Mouse (Mus musculus) ovary, adult 18-20 months (tissue): Measurements from ENCODE around the gene Pde4dip.

Experiments
- DNase-seq: peaks from one replicate; pipeline ENCODE4 v3.0.0; 2022; ENCODE audit warnings: low spot score, mixed read lengths

Pde4dip gene

DNA sequence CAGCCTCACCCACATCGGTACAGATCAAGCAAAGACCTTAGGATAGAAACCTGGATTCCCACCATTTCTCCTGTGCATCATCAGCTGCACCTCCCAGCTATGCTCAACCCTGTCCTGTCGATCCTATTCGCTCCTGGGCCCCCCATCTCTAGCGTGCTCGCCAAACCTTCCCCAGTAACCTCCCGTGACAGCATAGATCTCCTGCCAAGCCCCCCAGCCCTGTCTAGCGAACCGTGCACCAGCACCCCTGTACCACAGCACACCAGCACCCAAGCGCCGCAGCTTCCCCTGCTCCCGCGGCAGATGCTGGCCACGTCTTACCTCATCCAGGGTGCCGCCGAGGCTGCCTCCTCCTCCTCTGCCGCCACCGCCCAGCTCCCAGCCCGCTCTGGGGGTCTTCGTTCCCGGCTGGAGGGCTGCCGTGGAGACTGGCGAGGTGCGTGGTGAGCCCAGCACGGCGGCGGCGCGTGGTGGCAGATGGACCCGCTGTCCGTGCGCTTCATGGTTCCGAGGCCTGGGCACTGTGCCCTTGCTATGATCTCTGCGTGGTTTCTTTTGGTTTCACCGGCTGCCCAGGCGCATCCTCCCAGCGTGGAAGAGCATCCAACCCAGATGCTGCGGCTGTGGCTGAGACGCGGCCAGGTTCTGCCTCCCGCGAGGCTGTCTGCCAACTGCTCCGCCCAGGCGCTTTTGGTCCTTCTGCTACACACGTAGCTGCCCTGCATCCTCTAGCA, at the start of gene Pde4dip:
Pde4dip (minus strand) TSS at position 540 of the 734 bp plus-strand sequence.
- no peak for DNase-seq

DNA sequence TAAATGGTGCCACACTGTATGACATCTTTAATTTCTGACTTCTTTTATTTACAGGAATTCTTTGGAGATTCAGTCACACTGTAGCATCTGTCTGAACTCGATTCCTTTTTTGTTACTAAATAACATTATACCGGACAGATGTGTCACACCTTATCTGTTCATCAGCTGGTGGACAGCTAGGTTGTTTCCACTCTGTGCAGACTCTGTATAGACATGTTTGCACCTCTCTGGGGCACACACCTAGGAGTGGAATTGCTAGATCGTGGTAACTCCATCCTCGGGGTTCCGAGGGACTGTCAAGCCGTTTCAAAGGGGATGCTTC, 49.4 kb upstream of the Pde4dip start:
- DNase-seq = no peak

DNA sequence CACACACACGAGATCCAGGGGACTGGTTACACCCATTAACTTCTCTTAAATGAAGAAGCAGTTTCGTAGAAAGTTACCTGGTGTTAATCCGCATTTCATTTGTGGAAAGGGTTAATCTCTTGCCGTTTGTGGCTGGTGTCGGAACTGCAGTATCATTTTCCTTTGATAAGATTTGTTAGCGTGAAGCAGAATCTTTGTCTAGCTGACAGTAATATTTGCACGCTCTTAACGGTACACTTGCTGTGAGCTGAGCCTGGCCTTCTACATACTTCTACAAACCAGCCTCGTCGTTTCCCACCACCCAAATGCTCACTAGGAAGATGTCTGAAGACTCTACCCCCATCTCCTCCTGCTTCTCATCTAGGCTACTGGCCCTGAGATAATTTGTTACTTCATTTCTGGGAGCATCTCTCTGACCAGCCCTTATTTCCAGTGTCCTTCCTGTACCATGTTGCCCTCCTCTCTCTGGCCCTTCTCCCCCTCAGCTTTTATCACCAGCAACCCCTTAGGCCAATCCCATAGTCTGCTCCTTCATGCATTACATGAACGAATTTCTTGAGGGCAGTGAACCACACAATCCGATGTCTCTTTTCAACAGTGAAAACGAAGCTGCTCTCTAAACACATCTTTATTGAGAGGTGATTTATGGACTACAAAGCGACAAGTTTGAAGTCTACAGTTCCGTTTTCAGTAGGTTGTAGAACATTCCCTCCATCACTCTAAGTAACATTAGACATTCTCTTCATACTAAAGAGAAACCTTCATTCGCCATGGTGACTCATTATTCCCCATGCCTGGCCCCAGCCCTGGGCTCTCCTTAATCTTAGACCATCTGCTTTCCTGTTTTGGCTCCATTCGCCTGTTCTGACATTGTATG, 48.8 kb upstream of the Pde4dip start:
- DNase-seq = no peak

DNA sequence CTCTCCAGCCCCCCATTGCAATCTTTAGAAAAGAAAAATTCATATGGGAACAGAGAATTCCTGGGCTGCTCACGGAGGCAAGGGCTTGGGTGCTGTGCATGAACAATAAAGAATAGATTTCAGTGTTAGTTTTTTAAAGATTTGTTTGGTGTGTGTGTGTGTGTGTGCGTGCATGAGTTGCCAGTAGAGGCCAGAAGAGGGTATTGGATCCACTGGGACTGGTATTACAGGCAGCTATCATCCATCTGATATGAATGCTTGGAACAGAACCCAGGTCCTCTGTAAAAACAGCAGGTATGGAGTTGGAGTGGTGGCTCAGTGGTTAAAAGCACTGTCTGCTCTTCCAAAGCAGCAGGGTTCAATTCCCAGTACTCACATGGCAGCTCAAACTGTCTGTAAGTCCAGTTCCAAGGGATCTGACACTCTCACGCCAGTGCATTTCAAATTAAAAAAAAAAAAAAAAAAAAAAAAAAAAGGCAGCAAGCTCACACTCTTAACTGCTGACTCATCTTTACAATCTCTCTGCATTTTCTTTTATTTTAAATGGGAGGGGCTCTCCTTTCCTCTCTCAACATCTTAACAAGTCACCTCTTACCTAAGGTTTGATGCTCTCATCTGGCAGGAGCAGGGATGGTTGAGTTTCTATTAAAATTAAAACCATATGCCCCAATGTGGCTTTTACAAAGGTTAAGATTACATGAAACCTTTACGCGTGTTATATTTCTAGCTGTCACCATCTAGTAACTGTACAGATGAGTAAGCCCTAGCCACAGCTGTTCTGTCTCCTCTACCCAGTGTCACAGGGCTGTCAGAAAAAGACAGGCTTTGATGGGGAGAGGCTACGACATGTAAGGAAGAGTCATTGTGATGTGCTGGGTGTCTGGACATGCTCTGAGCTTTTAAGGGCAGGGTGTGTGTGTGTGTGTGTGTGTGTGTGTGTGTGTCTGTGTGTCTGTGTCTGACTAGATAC, 46.1 kb upstream of the Pde4dip start:
- no peak for DNase-seq

DNA sequence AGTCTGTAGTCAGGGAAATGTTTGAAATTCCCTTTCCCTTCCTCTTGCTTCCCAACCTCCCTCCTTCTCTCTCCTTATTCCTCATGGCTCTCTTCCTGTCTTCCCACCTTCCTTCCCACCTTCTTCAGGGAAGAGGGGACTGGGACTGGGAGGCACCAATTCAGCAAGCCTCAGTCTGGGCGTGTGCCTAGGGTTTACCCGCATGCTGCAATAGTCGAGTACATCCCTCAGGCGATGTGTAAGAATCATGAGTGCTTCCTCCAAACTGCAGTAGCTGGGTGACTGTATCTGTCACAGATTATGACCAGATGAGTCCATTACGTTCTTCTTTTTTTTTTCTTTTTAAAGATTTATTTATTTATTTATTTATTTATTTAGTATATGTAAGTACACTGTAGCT, 45.3 kb upstream of the Pde4dip start:
- no peak for DNase-seq

DNA sequence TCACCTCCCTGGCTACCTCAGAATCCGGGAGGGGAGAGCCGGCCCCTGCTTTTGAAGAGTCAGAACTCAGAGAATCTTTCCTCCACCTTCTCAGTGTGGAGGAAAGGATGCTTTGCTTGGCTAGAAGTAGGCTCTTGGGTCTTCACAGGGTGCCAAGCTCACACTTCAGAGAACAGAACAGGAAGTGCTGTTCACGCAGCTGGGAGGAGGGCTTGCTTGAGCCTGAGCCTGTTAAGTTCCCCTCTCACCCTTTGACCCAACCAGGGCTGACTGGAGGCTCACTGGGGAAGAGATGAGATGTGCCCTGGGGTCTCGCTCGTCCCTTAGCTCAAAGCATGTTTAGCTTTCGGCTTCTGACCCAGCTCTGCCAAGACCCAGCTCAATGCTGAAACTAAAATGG, 44.7 kb upstream of the Pde4dip start:
- no peak for DNase-seq

DNA sequence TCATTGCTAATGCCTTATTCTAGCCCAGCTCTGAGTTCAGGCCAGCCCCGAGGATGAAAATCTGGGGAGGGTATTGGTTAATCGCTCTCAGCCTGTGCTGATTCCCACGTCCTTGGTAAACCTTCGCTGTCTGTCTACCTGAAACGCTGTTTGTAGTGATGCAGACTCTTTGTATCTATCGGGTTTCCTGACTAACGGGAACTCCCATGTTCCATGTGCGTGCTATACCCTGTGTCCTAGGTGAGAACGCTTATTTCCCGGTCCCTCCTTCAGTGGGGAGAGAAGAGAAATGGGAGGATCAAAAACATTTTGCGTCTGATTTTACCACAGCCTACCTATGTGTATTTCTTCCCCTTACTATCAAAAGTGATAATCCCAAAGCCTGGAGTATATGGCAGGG, 44.3 kb upstream of the Pde4dip start:
- DNase-seq = no peak

DNA sequence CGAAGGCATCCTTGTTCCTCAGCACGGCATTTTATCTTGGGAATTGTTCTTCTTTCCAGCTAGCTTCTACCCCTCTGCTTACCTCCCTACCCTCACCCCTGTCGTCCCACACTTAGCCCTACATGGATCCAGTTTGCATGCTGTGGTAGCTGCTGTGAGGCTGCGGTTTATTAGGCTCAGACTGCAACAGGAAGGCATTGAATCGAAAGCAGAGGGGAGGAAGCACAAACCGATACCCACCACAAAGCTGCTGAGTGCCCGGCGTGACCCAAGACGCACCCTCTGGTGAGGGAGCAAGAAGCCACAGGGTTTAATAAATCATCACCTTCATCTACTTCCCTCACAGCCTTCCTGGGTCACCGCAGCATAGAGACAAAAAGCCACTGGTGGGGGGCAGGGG, 43.6 kb upstream of the Pde4dip start:
- DNase-seq = no peak

DNA sequence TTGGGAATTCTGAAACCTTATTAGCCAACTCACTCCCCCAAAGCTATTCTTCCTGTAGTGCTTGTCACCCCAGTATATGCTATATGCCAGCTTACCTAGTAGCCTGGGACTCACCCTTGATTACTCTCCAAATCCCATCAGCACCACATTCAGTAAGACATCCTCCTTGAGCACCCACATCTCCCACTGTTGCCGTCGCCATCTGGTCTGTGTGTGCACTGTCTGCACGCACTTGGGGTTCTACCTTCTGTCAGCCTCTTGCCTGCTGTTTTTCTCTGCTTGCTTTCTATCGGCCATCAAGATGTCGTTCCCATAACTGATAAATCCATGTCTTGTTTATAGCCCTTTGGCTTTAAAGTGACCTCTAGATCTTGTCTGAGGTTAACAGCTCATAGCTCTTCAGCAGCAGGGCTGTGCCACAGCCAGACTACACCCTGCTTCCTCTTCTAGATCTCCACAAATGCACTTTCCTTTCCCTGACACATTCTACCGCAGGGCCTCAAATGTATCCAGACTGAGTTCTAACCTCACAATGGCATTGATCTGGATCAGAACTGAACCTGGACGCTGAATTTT, 42.9 kb upstream of the Pde4dip start:
- DNase-seq = no peak

DNA sequence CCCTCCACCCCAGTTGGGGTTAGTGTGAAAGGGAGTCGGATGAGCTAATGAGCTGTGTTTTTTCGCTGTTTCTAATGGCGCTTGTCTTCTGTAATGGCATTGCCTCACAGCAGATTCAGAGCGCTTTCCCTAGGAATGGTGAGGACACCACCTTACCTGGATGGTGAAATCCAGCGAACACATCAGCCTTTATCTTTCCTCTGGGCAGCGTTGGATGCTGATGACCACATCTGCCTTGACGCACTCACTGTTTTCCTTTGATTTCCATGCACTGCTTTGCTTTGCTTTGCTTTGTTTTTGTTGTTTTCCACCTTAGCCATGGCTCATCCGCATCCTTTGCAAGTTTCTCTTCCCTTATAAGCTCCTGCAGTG, 42.3 kb upstream of the Pde4dip start:
- no peak for DNase-seq

DNA sequence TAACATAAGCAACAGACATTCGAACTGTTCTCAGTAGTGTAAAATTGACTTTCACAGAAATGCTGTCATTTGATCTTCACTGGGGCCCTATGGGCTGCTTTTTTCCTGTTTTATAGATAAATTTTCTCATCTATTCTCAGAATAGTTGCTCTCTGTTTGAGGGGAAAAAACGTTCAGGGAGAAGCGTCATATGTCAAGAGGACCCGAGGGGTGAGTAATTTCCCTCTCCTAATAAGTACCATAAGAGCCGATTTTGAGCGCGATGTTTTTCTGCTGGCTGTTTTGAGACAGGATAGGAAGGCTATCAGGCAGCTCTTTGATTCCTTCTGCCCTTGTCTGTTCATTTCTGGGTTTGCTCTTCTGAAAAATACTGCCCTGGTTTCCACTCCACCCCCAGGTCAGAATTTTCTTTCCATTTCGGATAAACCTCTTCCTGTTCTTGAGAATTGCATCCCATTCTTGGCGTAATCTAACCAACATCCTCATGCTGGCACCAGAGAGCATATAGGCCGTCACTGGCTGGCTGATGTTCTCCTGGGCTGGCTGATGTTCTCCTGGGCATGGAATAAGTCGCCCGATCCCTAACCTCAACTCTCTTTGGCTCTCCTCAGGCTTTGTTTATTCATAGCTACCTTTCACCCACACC, 41.8 kb upstream of the Pde4dip start:
- no peak for DNase-seq

DNA sequence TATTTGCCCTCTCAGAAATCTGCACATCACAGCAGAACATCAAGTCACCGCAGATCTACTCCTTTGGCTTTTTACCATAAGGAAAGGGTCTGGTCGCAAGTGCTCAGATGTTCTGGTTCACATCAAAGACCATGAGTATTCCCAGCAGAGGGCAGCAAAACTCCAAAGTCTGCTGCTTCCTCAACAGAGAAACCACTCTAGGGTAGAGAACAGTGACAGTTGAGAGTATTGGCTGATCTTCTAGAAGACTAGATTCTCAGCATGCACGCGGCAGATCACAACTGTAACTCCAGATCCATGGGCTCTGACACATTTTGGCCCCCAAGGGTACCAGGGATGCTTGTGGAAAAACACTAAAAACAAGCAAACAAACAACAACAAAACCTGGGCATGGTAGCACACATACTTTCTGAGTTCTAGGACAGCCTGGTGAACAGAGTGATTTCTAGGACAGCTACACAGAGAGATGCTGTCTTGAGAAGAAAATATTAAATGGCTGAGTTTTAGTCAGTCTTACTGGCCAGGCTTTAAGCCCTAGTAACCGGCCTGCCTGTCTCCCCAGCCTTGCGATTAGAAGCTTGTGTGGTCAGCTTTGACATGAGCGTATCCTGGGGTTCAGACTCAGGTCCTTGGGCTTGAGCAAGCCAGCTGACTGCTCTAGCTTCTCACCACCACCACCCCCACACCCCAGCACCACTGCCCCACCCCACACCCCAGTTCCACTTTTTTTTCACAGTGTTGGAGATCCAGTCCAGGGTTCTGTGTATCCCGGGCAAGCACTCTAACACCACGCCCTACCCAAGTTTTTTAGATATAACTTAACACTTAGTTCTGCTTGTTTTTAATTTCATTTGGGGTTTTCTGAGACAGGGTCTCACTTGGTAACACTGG, 40.7 kb upstream of the Pde4dip start:
- peak; percentile 34 for DNase-seq

DNA sequence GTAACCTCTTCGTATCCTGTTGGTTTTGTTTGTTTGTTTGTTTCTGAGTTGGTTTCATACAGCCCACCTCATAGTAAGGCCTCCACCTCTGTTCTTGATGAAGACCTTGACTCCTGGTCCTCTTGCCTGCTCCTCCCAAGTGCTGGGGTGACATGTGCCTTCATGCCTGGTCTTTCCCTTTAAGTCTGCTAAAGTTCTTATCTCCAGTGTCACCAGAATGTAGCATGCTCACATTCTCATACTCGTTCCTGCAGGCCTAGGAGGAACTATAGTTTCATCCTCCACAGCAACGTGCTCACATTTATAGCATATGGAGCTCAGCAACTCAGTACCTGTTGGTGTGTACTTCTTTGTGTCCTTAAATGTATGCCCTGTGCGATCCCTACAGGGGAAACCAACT, 38.8 kb upstream of the Pde4dip start:
- DNase-seq = no peak

DNA sequence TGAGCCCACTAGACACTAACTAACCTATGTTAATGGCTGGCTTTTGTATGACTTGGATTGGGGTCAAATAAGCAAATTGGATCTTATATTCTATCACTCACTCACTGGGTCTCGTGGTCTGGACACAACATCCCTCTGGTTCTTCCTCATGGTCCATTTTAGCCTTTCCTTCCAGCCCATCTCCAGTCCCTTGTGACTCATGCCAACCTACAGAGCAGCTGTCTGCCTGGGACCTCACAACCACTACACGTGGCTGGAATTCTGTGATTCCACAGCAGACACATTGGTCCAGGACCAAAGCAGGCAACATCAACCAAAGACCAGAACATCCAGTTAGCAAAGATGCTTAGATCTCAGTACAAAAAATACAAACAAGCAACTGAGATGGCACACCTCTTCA, 36.7 kb upstream of the Pde4dip start:
- no peak for DNase-seq

DNA sequence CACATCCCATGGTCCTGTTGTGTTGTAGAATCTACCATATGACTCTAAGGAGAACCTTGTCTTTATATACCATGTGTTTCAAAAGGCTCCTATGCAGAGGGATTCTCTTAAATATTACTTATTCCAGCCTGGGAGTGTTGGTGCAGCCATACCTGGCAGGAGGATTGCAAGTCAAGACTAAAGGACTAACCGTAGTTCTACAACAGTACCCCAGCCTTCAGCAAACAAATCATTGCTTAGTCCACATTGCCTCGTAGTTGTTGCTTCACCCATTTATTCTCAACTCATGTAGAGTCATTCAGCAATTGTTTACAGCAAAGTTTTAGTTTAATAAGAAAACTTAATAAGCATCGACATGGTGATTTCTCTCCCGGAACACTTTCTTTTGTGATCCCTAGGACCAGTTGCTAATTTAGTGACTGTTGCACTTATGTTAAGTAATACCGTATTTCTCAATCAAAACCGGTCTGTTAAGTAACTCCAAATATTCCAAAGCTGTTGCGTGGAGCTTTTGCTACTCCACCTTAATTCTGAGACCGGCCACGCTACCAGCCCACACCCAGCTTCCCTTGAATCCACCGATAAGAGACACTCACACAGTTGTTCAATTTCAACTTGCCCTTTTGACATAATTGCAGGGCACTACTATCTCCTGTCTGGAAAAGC, 30.5 kb upstream of the Pde4dip start:
- no peak for DNase-seq

DNA sequence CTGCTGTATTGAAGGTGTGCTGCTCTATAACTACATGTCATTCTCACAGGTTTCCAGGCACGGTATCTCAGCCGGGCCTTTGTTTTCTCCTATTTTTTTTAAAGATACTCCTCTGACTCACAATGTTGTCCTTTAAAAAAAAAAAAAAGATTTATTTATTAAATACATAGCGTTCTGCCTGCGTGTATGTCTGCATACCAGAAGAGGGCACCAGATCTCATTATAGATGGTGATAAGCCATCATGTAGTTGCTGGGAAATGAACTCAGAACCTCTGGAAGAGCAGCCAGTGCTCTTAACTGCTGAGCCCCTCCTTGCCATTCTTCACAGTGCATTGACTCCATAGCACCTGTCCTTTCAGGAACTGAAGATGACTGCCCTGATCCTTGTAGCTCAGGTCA, 26.6 kb upstream of the Pde4dip start:
- no peak for DNase-seq

DNA sequence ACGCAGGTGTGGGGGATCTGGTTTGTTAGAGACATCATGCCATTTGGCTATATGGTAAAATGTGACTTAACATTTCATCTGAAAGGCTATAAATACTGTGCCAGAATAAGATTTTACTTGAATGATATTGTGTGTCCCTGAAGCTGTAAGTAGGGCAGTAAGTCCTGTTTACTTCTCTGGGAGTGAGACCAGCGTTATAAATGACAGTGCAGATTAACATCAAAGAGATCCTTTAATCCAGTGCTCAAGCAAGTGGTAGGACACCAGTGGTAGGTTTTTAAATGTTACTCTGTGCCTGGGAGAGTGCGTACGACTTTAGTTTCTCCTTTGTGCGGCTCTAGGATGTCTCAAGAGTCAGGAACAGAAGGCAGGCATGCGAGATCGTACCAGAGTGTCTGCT, 22.6 kb upstream of the Pde4dip start:
- no peak for DNase-seq

DNA sequence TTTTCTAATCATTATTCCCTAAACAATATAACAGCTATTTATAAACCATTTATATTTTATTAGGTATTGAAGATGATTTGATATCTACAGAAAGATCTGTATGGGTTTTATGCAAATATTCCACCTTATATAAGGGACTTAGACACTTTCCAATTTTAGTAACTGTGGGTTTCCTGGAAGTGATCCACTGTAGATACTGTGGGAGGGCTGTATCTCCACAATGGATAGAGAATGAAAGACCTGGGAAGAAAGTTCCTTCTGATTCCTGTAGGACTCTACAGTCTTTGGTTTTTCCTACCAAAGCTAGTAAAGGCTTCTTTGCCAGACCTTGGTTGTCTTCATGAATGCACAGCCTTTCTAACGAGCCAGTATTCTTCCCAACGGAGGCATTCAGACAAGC, 21.2 kb upstream of the Pde4dip start:
- no peak for DNase-seq

DNA sequence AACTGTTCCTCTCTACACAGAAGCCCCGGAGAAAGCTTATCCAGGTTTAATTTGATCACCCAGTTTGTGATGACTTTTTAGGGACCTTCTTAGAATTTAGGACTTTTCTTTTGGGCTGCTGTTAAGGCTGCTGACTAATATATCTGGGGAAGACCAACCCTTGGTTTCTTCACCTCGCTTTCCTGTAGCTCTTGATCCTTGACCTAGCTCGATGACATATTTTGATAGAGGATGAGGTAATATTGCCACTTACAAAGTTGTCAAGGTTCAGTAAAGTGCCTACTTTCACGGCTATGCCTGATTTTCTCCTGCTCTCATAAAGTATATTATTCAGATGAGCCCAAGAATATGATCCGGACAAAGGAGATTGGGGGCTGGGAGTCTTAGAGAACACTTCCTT, 13.1 kb upstream of the Pde4dip start:
- no peak for DNase-seq
